Mouse (Mus musculus) left cerebral cortex, adult 9 months (tissue): ENCODE results near the gene Slc26a8.
A peak's percentile ranks its signal among the peaks of the same experiment; 100 is the strongest.
"Not testable (repeated sequence)": the region's sequence is repeated elsewhere in the genome, so short reads cannot be mapped to it uniquely, and the experiment has no call there.

Source experiments
- DNase-seq, 2 experiments: peaks; one replicate each; pipeline ENCODE4 v3.0.0; 2022; ENCODE audit warnings: low spot score in 2 of 2

The Slc26a8 gene

GRCm38 (mm10) chr17:28689586-28690283 lies at the start of gene Slc26a8:
TSS of gene Slc26a8 (minus strand) at chr17:28690233.
- DNase-seq = peak in 1 of 2 experiments; percentile 36

GRCm38 (mm10) chr17:28739244-28739643 lies 49.2 kb upstream of the Slc26a8 start:
- no peak for DNase-seq

GRCm38 (mm10) chr17:28737973-28738372 lies 47.9 kb upstream of the Slc26a8 start:
- DNase-seq = no peak

- DNase-seq = no peak
These were observed 46.5 kb upstream of the Slc26a8 start for GRCm38 (mm10) chr17:28736486-28736885.

- DNase-seq = no peak
These were observed 45.5 kb upstream of the Slc26a8 start for GRCm38 (mm10) chr17:28735317-28736105.

- DNase-seq = not testable (repeated sequence)
These were observed 37.5 kb upstream of the Slc26a8 start for GRCm38 (mm10) chr17:28727511-28727910.

GRCm38 (mm10) chr17:28725783-28726182 lies 35.8 kb upstream of the Slc26a8 start, which contains the start of gene AC170998.1:
TSS of gene AC170998.1 (plus strand) at chr17:28726083.
- no peak for DNase-seq

- no peak for DNase-seq
These were observed 27.5 kb upstream of the Slc26a8 start for GRCm38 (mm10) chr17:28717535-28717934.

- DNase-seq = no peak
These were observed 26.0 kb upstream of the Slc26a8 start for GRCm38 (mm10) chr17:28715832-28716548.

GRCm38 (mm10) chr17:28714006-28714405 lies 24.0 kb upstream of the Slc26a8 start:
- DNase-seq = no peak

- DNase-seq = no peak
These were observed 22.3 kb upstream of the Slc26a8 start for GRCm38 (mm10) chr17:28712305-28712704.

- DNase-seq = no peak
These were observed 21.2 kb upstream of the Slc26a8 start for GRCm38 (mm10) chr17:28711237-28711636.

- no peak for DNase-seq
These were observed 20.3 kb upstream of the Slc26a8 start for GRCm38 (mm10) chr17:28710291-28710688.

GRCm38 (mm10) chr17:28709552-28710290 lies 19.7 kb upstream of the Slc26a8 start:
- DNase-seq = no peak

GRCm38 (mm10) chr17:28708989-28709388 lies 19.0 kb upstream of the Slc26a8 start:
- DNase-seq = no peak

GRCm38 (mm10) chr17:28707816-28708215 lies 17.8 kb upstream of the Slc26a8 start:
- DNase-seq = no peak

GRCm38 (mm10) chr17:28707136-28707627 lies 17.1 kb upstream of the Slc26a8 start:
- no peak for DNase-seq

GRCm38 (mm10) chr17:28706697-28707096 lies 16.7 kb upstream of the Slc26a8 start:
- DNase-seq = no peak

- no peak for DNase-seq
These were observed 12.6 kb upstream of the Slc26a8 start for GRCm38 (mm10) chr17:28702646-28703045.

GRCm38 (mm10) chr17:28701737-28702136 lies 11.7 kb upstream of the Slc26a8 start:
- no peak for DNase-seq

GRCm38 (mm10) chr17:28701171-28701570 lies 11.1 kb upstream of the Slc26a8 start:
- no peak for DNase-seq
